Mouse (Mus musculus): ENCODE results near the gene Trim42. TPM values are rescaled to one million over a fixed set of nuclear protein-coding genes. Genes with fewer than 3 reads are reported as not detected.

Gene Trim42
- polyA plus RNA-seq (2017; shearing (Covaris generic)): not detected

DNA sequence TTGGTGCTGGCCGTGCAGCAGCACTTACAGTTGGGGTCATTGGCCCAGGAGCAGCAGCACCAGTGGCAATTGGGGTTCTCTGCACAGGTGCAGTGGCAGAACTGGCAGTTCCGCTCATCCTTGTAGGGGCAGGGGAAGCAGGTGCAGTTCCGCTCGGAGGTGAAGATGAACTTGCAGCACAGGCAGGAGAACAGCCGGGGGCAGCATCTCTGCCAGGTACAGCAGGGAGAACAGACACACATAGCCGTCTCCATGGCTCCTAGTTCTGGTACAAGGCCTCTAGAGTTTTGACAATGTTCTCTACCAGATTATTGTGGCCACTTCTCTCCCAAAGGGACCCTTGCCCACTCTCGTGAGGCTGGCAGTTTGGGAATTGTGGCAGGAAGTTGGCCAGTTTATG, at the start of gene Trim42:
TSS of gene Trim42 (minus strand) at position 368 of the 400 bp plus-strand sequence.
- no peak for ATAC-seq

DNA sequence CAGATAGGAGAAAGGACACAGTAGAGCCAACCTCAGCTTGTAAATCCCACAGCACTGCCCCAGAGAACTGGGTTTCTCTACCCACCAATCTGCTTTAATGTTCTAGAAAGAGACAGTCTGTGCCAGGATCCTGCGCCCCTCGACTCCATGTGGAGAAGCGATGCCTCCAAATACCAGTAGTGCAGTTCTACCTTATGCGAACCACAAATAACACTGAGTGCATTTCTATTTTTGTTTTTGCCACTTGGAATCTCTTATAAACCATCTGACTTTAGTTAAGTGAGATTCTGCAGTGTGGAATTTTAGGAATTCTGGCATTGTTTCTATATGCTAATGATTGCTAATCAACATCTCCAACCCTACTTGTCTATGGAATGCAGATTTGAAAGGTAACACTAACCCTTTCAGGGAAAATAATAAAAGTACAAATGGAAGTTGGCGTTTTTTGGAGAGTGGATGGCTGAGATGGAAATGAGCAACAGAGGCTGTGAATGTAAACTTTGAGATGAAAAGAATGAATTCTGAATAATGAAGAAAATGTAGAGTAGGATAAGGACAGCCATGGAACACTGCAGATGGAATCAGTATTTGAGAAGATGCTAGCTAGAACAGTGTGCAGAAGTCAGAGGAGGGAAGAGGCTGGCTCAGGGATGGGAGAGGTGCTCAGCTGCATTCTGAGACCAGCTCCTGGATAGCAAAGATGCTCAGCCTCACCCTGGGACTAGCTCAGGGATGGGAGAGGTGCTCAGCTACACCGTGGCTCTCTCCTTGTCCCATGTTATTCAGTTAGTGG, 45.3 kb upstream of the Trim42 start:
- ATAC-seq: no peak

DNA sequence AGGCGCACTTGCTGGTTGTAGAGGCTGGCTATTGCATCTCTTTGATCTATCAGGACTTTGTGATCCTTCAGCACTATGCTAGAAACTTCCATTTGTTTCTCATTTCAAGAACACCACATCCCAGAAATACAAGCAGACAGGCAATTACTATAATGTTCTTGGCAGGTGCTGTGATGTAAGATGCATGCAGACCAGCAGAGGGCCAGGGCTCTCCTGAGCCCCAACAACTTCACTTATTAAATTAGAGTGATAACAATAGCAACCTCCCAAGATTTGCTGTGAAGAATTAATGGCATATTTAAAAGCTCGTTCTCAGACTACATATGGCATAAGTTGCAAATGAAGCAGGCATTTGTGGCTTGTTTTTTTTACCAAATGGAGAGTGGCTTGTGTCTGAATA, 38.4 kb upstream of the Trim42 start:
- ATAC-seq: no peak

DNA sequence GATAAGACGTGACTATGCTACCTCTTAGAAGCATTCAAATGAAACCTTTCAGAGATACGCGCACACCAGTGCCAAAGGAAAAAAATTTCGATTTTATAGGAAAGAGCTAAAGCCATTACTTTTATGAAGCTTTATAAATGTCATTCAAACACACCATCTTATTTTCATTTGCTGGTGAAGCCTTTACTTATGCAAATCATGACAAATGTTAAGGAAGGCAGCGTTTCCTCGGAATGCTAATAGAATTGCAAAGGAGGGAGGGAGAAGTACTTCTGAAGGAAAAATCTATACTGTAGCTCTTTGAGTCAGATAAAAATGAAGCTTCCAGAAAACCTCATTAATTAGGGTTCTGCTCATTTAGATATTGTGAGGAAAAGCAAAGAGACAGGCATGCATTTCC, 13.3 kb downstream of the Trim42 start:
- no peak for ATAC-seq

DNA sequence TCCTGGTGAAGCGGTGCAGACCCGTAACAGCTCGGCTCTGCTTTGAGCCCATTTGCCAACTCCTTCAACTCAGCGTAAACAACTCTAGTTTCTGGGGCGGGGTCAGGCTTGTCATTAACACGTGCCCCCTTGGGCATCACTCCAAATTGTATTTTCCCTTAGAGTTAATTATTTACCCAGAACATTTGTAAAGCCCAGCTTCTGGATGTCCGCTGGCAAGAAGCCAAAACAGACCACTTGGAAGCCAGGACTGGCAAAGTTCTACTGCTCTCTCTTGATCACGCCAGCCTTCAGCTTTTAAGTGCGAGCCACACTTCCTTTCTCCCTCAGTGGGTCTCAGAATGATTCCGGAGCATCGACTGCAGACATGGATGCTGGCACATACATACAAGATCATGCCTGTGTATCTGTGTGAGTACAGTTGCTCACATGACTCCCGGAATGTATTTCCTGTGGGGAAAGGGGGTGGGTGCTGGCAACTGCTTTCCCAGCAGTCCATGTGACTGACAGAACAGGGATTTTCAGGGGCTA, 24.9 kb downstream of the Trim42 start:
- no peak for ATAC-seq

DNA sequence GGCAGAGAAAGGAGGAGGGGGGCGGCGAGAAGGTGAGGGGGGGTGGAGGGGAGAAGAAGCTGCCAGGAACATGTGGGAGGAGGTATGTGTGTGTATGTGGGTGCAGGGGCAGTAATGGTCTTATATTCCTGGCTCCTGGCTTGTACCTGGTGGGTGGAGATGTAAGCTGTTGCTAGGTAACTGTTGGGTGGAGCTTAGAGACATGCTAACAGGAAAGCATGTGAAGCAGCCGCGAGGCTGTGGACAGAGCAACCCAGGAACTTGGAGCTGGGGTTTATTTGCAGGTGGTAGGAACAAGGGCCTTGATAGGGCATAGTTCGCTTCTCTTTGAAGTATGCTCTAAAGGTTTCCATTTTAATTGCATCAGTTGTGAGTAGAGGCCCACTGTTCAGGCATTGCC, 28.0 kb downstream of the Trim42 start:
- no peak for ATAC-seq

DNA sequence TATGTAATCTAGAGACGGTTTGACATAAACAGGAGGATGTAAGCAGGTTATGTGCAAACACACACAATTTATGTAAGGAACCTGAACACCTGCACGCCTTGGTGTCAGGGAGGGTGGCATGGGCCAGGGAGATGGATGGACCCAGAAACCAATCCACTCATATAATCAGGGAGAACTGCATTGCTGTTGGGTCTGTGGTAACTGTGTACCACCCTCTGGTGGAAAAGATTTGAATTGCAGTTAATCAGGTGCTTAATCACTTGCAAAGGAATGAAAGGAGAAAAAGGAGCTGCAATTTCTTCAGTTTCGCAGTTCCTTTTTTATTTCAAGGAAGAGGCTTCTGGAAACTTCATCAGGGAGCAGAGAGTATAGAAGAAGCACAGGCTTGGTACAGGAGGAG, 46.9 kb downstream of the Trim42 start:
- no peak for ATAC-seq

DNA sequence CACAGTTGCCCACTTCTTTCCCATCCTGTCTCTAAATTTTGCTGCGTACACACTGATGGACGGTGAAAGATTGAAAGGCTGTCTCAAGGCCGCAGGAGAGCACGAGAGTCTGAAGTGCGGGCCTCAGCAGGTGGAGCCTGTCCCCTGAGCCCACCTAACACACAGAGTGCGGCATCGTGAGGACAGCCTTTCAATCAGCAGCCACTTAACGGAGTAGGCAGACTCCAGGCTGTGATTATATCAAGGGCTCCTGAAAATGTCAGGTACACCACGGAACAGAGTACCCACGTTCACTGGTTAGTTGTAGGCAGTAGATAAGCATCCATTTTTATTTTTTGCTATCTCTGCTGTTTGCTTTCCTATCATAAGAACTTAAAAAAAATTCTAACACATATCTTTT, 47.6 kb downstream of the Trim42 start:
- no peak for ATAC-seq

DNA sequence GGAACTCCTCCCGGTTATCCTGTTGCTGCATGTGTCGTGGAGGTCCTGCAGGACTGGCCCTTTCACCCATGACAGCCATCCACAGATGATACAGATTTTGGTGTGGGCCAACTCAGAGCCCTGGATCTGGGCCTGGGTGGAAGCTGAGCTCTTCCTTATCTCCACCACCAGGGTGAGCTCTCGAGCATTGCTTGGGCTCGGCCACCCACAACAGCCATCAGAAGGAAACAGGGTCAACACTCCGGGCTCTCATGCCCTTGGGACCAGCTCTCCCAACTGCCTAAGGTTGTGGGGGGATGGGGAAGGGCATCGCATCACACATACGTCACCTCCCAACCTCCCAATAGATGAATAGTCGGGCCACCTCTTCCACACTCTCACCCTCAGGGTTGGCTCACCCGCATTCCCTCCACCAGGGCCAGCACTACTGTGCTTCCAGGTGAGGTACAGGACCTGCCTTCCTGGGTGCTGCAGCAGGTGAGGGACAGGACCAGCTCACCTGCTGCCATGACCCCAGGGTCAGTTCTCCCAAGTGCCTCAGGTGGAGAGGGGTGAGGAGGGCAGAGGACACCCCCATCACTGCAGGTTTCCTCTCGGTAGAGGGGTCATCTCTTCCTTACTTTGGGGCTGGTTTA, 54.2 kb downstream of the Trim42 start:
- no peak for ATAC-seq

DNA sequence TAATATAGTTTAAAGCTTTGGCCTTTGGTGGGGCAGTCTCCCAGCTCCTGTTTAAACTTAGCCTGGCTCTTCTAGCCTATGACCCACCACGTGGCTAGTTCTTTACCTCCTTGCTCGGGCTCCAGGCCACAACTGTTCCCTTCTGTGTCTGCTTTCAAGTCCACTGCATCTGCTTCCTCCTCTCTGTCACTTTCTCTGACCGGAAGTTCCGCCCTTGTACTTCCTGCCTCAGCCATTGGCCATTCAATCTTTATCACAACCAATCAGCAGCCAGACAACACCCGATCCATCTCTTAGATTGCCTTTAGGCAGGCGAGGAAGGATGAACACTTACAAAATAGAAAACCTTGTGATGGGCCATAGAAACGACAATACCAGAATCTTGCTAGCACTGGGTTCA, 58.1 kb downstream of the Trim42 start:
- ATAC-seq: no peak

DNA sequence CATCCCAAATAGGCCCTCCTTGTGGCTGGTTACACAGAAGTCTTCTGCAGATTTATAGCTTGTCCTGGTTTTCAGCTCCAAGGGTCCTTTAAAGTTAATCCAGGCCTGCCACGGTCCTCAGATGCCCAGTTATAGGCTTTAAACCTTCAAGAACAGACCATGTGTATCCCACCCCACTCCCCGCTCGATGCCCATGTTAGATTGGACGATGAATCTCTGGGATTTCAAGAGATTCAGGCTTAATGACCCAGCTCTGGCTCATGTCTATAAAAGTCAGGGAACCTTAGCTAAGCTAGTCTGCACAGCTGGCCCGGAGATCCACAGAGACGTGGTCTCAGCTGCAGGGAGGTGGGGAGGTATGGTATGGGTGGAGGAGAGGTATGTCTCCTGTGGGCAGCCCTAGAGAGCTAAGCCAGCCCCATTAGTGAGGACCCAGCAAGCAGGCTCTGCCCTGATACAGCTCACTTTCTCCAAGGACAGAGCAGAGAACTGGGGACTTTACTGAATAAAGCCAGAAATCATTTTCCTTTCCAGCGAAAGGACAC, 60.2 kb downstream of the Trim42 start:
- ATAC-seq: no peak

DNA sequence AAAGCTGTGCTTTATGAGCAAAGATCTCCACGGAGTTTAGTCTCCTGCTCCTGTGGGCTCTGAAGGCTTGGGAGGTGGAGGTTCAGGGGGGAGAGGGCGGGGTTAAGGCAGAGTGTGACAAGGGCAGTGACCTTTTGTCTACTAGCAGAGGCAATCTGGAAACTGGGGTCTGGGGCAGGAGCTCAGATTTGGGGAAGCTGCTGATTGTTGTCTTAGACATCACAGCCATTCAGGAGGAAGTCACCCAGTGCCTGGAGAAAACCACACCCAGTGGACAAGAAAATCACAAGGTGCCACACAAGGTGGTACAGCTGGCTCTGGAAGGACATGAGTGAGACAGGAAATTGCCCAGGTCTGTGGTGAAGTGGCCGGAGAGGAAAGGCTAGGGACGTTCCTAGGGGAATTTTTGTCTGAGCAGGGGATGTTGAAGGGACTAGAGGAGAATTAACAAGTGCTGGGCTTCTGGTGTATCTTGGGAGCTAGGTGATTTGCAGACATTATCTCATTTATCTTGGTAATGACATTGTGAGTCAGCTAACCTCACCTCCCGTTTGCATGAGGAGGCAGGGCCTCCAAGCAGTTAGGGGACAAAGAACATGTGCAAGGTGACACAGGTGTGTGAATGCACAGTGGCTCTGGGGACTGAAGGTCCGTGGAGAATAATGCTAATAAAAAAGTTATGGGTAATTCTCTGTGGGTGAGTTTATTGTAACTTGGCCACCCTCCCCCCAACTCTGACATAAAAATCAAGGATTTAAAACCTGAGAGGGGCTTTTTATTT, 61.9 kb downstream of the Trim42 start:
- no peak for ATAC-seq
